Mouse (Mus musculus) kidney, adult 2 months (tissue): Measurements from ENCODE around the gene Lsm7.

Source experiments
- CTCF ChIP-seq: fragments of 200-500 bp; conservative IDR thresholded peaks from 2 replicates; pipeline ENCODE4 v1.5.1; 2011; ENCODE audit warnings: low read depth, mild to moderate bottlenecking, control low read depth, low read length, moderate library complexity, mixed read lengths; ENCODE audit not compliant: insufficient read depth, insufficient read length
- POLR2A ChIP-seq: fragments of 200-500 bp; IDR thresholded peaks from one replicate; pipeline ENCODE4 v1.6.1; 2011; ENCODE audit warnings: low read depth, low read length, control low read depth

DNA sequence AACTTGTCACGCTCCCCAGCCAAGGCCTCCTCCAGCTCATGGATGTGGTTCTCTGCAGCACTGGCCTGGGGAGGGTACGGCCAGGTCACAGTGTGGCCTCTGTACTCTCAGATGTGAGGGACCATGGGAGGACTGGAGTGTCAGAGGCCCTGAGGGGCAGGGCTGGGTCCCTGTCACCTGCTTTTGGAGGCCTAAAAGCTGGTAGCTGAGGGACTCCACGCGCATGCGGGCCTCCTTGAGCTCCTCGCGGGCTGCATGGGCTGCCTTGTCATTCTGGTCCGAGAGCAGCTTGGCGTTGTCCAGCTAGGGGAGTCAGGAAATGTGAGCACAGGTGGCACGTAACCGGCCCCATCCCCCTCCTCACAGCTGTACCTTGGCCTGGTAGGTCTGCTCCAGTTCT lies 49.7 kb upstream of the Lsm7 start:
- TF ChIP-seq POLR2A (no peak), CTCF (no peak)
